Mouse (Mus musculus): Measurements from ENCODE around the gene Ptprb. TPM values are rescaled to one million over a fixed set of nuclear protein-coding genes. Genes with fewer than 3 reads are reported as not detected.

Gene Ptprb
- polyA plus RNA-seq, 1 experiment from 2014 or later = 3.0 TPM

- Histone ChIP-seq H3K27me3 (no peaks in the 10 kb centered on the region), H3K4me2 (no peak overlapping the region), H3K4me1 (replicated peaks) (no peaks in the 10 kb centered on the region), H3K9ac (no peak overlapping the region), H3K36me3 (no peaks in the 10 kb centered on the region), H3K9me3 (no peaks in the 10 kb centered on the region), H3K27ac (no peak overlapping the region), H3K4me3 (no peak overlapping the region)
- 82% methylated on average over 4 of the region's 4 CpGs for WGBS
- no peak for ATAC-seq (ENCODE audit: low FRiP score)
These were observed 7.9 kb upstream of the Ptprb start for GRCm38 (mm10) chr10:116267434-116267822.

GRCm38 (mm10) chr10:116268343-116268742, 7.0 kb upstream of the Ptprb start:
- WGBS = 64% methylated on average over 4 of the region's 4 CpGs
- Histone ChIP-seq H3K9ac (no peak overlapping the region), H3K4me3 (no peak overlapping the region), H3K27me3 (no peaks in the 10 kb centered on the region), H3K9me3 (no peaks in the 10 kb centered on the region), H3K4me1 (replicated peaks) (no peaks in the 10 kb centered on the region), H3K36me3 (no peaks in the 10 kb centered on the region), H3K4me2 (no peak overlapping the region), H3K27ac (no peak overlapping the region)
- no peak for ATAC-seq (ENCODE audit: low FRiP score)

- 0 out of 2 replicates have a peak, but pooled peaks cover 4% of the 10 kb centered on the region for H3K4me1 ChIP-seq (replicated peaks)
- H3K27ac ChIP-seq = 0 out of 2 replicates have a peak overlapping the region, but pooled peaks have one; percentile 40
- H3K4me3 ChIP-seq = no peak overlapping the region
- no peaks in the 10 kb centered on the region for H3K9me3 ChIP-seq
- 80% methylated on average over 12 of the region's 12 CpGs for WGBS
- no peak overlapping the region for H3K9ac ChIP-seq
- no peaks in the 10 kb centered on the region for H3K36me3 ChIP-seq
- ATAC-seq (ENCODE audit: low FRiP score) = no peak
- no peak overlapping the region for H3K4me2 ChIP-seq
- H3K27me3 ChIP-seq = no peaks in the 10 kb centered on the region
These were observed 4.5 kb upstream of the Ptprb start for GRCm38 (mm10) chr10:116270646-116271469.

- 87% methylated on average over 10 of the region's 10 CpGs for WGBS
- Histone ChIP-seq H3K4me3 (no peak overlapping the region), H3K27me3 (no peaks in the 10 kb centered on the region), H3K9ac (no peak overlapping the region), H3K27ac (no peak overlapping the region), H3K4me2 (no peak overlapping the region), H3K36me3 (no peaks in the 10 kb centered on the region), H3K4me1 (replicated peaks) (0 out of 2 replicates have a peak, but pooled peaks cover 4% of the 10 kb centered on the region), H3K9me3 (no peaks in the 10 kb centered on the region)
- ATAC-seq (ENCODE audit: low FRiP score) = no peak
These were observed 3.8 kb upstream of the Ptprb start for GRCm38 (mm10) chr10:116271470-116271915.

GRCm38 (mm10) chr10:116272156-116272555, 3.2 kb upstream of the Ptprb start:
- no peak overlapping the region for H3K9ac ChIP-seq
- no peak overlapping the region for H3K4me3 ChIP-seq
- ATAC-seq (ENCODE audit: low FRiP score) = no peak
- H3K4me1 ChIP-seq (replicated peaks) = 0 out of 2 replicates have a peak, but pooled peaks cover 4% of the 10 kb centered on the region
- H3K9me3 ChIP-seq = no peaks in the 10 kb centered on the region
- 86% methylated on average over 3 of the region's 3 CpGs for WGBS
- H3K27me3 ChIP-seq = no peaks in the 10 kb centered on the region
- H3K4me2 ChIP-seq = no peak overlapping the region
- H3K36me3 ChIP-seq = no peaks in the 10 kb centered on the region
- no peak overlapping the region for H3K27ac ChIP-seq

- H3K4me1 ChIP-seq (replicated peaks) = no peaks in the 10 kb centered on the region
- H3K27me3 ChIP-seq = no peaks in the 10 kb centered on the region
- H3K4me3 ChIP-seq = no peak overlapping the region
- H3K9me3 ChIP-seq = no peaks in the 10 kb centered on the region
- no peak overlapping the region for H3K4me2 ChIP-seq
- no peak for ATAC-seq (ENCODE audit: low FRiP score)
- no peak overlapping the region for H3K27ac ChIP-seq
- no peaks in the 10 kb centered on the region for H3K36me3 ChIP-seq
- no peak overlapping the region for H3K9ac ChIP-seq
- WGBS = 90% methylated on average over 7 of the region's 7 CpGs
These were observed 11.5 kb downstream of the Ptprb start for GRCm38 (mm10) chr10:116286697-116287344.

- H3K27me3 ChIP-seq = no peaks in the 10 kb centered on the region
- 72% methylated on average over 9 of the region's 9 CpGs for WGBS
These were observed 12.8 kb downstream of the Ptprb start for GRCm38 (mm10) chr10:116288130-116288529.

GRCm38 (mm10) chr10:116290483-116290882, 15.2 kb downstream of the Ptprb start:
- ATAC-seq (ENCODE audit: low FRiP score) = no peak
- 84% methylated on average over 4 of the region's 4 CpGs for WGBS
- H3K27me3 ChIP-seq = no peaks in the 10 kb centered on the region
- no peaks in the 10 kb centered on the region for H3K9me3 ChIP-seq
- H3K4me1 ChIP-seq (replicated peaks) = no peaks in the 10 kb centered on the region
- no peak overlapping the region for H3K9ac ChIP-seq
- no peak overlapping the region for H3K4me3 ChIP-seq
- H3K27ac ChIP-seq = no peak overlapping the region
- H3K4me2 ChIP-seq = no peak overlapping the region
- no peaks in the 10 kb centered on the region for H3K36me3 ChIP-seq

More at GRCm38 (mm10) chr10:116288130-116288529, 12.8 kb downstream of the Ptprb start:
- no peak overlapping the region for H3K4me2 ChIP-seq
- no peak overlapping the region for H3K4me3 ChIP-seq
- H3K27ac ChIP-seq = no peak overlapping the region
- H3K9ac ChIP-seq = no peak overlapping the region
- ATAC-seq (ENCODE audit: low FRiP score) = no peak
- no peaks in the 10 kb centered on the region for H3K9me3 ChIP-seq
- H3K4me1 ChIP-seq (replicated peaks) = no peaks in the 10 kb centered on the region
- no peaks in the 10 kb centered on the region for H3K36me3 ChIP-seq

- no peaks in the 10 kb centered on the region for H3K9me3 ChIP-seq
- no peak for ATAC-seq (ENCODE audit: low FRiP score)
- 79% methylated on average over 8 of the region's 8 CpGs for WGBS
- H3K4me3 ChIP-seq = no peak overlapping the region
- H3K9ac ChIP-seq = no peak overlapping the region
- no peak overlapping the region for H3K27ac ChIP-seq
- no peaks in the 10 kb centered on the region for H3K4me1 ChIP-seq (replicated peaks)
- H3K4me2 ChIP-seq = no peak overlapping the region
- no peaks in the 10 kb centered on the region for H3K27me3 ChIP-seq
- H3K36me3 ChIP-seq = no peaks in the 10 kb centered on the region
These were observed 15.9 kb downstream of the Ptprb start for GRCm38 (mm10) chr10:116291153-116291755.

GRCm38 (mm10) chr10:116296439-116296838, 21.1 kb downstream of the Ptprb start:
- no peak overlapping the region for H3K9ac ChIP-seq
- H3K4me3 ChIP-seq = no peak overlapping the region
- peaks cover 11% of the 10 kb centered on the region for H3K27me3 ChIP-seq
- ATAC-seq (ENCODE audit: low FRiP score) = no peak
- no peaks in the 10 kb centered on the region for H3K9me3 ChIP-seq
- WGBS = 87% methylated on average over 4 of the region's 4 CpGs
- H3K27ac ChIP-seq = no peak overlapping the region
- H3K36me3 ChIP-seq = no peaks in the 10 kb centered on the region
- no peak overlapping the region for H3K4me2 ChIP-seq
- H3K4me1 ChIP-seq (replicated peaks) = peaks cover 5% of the 10 kb centered on the region

- Histone ChIP-seq H3K36me3 (no peaks in the 10 kb centered on the region), H3K27ac (no peak overlapping the region), H3K9ac (no peak overlapping the region), H3K4me3 (no peak overlapping the region), H3K4me2 (no peak overlapping the region), H3K27me3 (peaks cover 24% of the 10 kb centered on the region), H3K4me1 (replicated peaks) (peaks cover 11% of the 10 kb centered on the region), H3K9me3 (no peaks in the 10 kb centered on the region)
- ATAC-seq (ENCODE audit: low FRiP score) = no peak
- 83% methylated on average over 12 of the region's 12 CpGs for WGBS
These were observed 22.5 kb downstream of the Ptprb start for GRCm38 (mm10) chr10:116297854-116298253.

- H3K27me3 ChIP-seq = peaks cover 30% of the 10 kb centered on the region
- H3K27ac ChIP-seq = no peak overlapping the region
- WGBS = 7% methylated on average over 7 of the region's 7 CpGs
- H3K4me2 ChIP-seq = peak overlapping the region; percentile 98
- H3K36me3 ChIP-seq = no peaks in the 10 kb centered on the region
- no peak for ATAC-seq (ENCODE audit: low FRiP score)
- no peaks in the 10 kb centered on the region for H3K9me3 ChIP-seq
- H3K4me3 ChIP-seq = peak overlapping the region; percentile 49
- peaks cover 11% of the 10 kb centered on the region for H3K4me1 ChIP-seq (replicated peaks)
- peak overlapping the region; percentile 71 for H3K9ac ChIP-seq
These were observed 25.5 kb downstream of the Ptprb start for GRCm38 (mm10) chr10:116300824-116301223.

All from hindbrain, embryonic 13.5 days (tissue).